Mouse (Mus musculus): ENCODE results near the gene Dntt. TPM values are rescaled to one million over a fixed set of nuclear protein-coding genes. Genes with fewer than 3 reads are reported as not detected.

The Dntt gene
- polyA plus RNA-seq (2015; fragmentation: Nextera tagmentation; extraction: Ambion mirVana), result 0.13 and 0.15 TPM in 2 replicates

DNA sequence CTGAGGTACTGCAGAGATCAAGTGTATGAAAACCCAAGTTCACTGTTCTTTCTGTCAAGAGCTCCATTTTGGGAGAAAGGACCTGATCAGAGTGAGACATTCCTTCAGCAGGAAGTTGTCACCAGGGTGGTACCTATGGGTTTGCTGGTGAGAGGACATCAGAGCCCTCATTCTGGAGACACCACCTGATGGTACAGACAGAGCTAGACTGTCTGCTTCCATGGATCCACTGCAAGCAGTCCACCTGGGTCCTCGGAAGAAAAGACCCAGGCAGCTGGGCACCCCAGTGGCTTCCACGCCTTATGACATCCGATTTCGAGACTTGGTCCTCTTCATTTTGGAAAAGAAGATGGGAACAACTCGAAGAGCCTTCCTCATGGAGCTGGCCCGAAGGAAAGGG, at the start of gene Dntt:
Gene Dntt, plus strand, starts transcription at position 57 of the 400 bp plus-strand sequence.

DNA sequence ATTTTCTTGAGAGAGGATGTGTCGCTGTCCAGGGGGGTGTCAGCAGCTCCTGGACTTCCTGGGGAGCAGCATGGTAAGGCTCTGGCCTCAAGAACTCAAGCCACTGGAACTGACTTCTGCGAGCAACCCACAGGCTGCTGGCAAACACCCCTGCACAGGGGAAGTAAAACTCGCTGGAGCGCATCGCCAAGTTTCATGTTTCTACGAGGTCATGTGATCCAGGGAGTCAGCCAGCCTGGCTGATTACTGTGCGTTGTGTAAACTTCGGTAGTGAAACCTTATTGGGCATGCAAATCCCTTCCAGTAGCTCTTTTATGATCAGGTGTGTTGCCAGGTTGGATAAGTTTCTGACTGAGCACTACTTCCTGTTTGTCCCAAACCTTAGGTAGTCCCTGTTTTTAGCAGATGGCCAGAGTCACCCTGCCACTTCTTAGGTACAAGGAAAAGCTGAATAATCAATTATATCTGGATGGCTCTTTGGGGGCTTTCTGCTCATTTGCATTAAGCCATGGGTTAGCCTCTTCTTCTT, 35.0 kb upstream of the Dntt start, which contains the start of gene Blnk:
Gene Blnk, minus strand, starts transcription at position 479 of the 529 bp plus-strand sequence.

DNA sequence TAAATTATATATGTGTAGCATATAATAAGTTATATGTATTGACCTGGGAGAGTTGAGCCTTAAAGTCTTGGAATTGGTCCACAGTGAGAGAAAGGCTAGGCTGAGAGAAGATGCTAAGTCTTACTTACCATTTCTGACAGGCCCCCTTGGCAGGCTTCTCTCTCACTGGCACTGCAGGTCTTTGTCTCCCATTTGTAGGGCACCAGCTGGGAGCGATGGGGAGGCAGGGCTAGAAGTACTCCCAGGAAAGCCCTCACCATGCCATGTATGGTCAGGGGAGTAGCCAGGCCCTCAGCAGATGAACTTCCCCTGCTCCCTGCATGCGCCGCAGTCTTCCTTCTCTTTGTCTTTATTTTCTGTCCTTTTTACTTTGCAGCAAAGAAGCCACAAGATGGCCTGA, 47.8 kb downstream of the Dntt start, which contains the start of gene Opalin:
Gene Opalin, minus strand, starts transcription at position 208 of the 400 bp plus-strand sequence.

Other genes with a start within 250 kb of the Dntt start
- 7.9 and 8.2 TPM in 2 replicates for gene Ccnj, start 198.0 kb upstream of the Dntt start, polyA plus RNA-seq (2015; fragmentation: Nextera tagmentation; extraction: Ambion mirVana)
- 2.8 and 3.6 TPM in 2 replicates for gene Zfp518a, start 134.6 kb upstream of the Dntt start, polyA plus RNA-seq (2015; fragmentation: Nextera tagmentation; extraction: Ambion mirVana)
- gene Blnk, start 34.7 kb upstream of the Dntt start, polyA plus RNA-seq (2015; fragmentation: Nextera tagmentation; extraction: Ambion mirVana), result 1.5 and 2.3 TPM in 2 replicates
- gene Opalin, start 47.8 kb downstream of the Dntt start, polyA plus RNA-seq (2015; fragmentation: Nextera tagmentation; extraction: Ambion mirVana), result 0.08 TPM in 1 of 2 replicates, not detected in the other
- 2.2 and 2.3 TPM in 2 replicates for gene Tll2, start 177.6 kb downstream of the Dntt start, polyA plus RNA-seq (2015; fragmentation: Nextera tagmentation; extraction: Ambion mirVana)
- gene Tm9sf3, start 234.7 kb downstream of the Dntt start, polyA plus RNA-seq (2015; fragmentation: Nextera tagmentation; extraction: Ambion mirVana), result 69.5 and 77.8 TPM in 2 replicates

Data from neural tube, postnatal 0 days (tissue).